Mouse (Mus musculus) B cell, adult (primary cell): Measurements from ENCODE around the gene Fbxw13. TPM values are rescaled to one million over a fixed set of nuclear protein-coding genes. Genes with fewer than 3 reads are reported as not detected.

ENCODE experiments used
- total RNA-seq: library from RNA; stranded (reverse); gene quantifications from 4 replicates; pipeline ENCODE4 v1.2.4, GENCODE M21; 2023; ENCODE audit not compliant: inconsistent age

Fbxw13 gene
- 0.39 TPM in 1 of 4 replicates, not detected in the others for total RNA-seq

GRCm38 (mm10) chr9:109195875-109196274 lies at the start of gene Fbxw13:
Gene Fbxw13, minus strand, starts transcription at chr9:109195975.

DNA sequence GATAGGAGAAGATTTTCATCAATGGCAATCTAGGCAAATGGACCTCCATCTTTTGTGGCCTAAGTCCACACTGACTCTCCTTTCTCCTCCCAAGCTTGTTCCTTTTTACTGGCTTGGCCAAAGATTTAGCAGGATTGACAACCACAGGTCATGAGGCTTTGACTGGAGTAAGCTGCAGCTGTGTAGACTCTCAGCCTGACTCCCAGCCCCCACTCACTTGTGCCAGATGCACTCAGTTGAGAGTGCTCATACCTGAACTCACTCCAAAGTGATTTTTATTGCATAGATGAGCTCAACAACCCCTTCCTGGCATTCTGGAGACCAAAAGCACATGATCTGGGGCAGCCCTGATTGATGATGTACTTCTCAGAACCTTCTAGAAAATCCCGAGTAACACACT lies 38.9 kb upstream of the Fbxw13 start, which contains the start of gene Fbxw20:
Fbxw20 (minus strand) TSS at position 101 of the 400 bp plus-strand sequence.

GRCm38 (mm10) chr9:109161941-109162340 lies 33.8 kb downstream of the Fbxw13 start, which contains the start of gene Fbxw21:
Gene Fbxw21, minus strand, starts transcription at chr9:109162041.

Other genes starting within 250 kb of the Fbxw13 start
- gene Col7a1, start 242.4 kb downstream of the Fbxw13 start, total RNA-seq, result 2.9 to 7.1 TPM (median 4.6 TPM) in 4 replicates
- gene Ucn2, start 210.0 kb downstream of the Fbxw13 start, total RNA-seq, result 0.45 to 0.74 TPM (median 0.64 TPM) in 3 of 4 replicates, not detected in the other
- gene Pfkfb4, start 204.2 kb downstream of the Fbxw13 start, total RNA-seq, result 26.1 to 36.7 TPM (median 28.4 TPM) in 4 replicates
- 1,721 to 2,235 TPM (median 1,997 TPM) in 4 replicates for gene Shisa5, start 157.4 kb downstream of the Fbxw13 start, total RNA-seq
- gene Trex1, start 136.2 kb downstream of the Fbxw13 start, total RNA-seq, result 9.9 to 16.9 TPM (median 14.7 TPM) in 4 replicates
- gene Atrip, start 121.9 kb downstream of the Fbxw13 start, total RNA-seq, result 32.4 to 38.0 TPM (median 36.4 TPM) in 4 replicates
- gene Ccdc51, start 113.5 kb downstream of the Fbxw13 start, total RNA-seq, result 7.4 to 10.1 TPM (median 9.6 TPM) in 4 replicates
- 302 to 333 TPM (median 324 TPM) in 4 replicates for gene Tma7, start 113.4 kb downstream of the Fbxw13 start, total RNA-seq
- 0.24 to 0.51 TPM (median 0.28 TPM) in 4 replicates for gene Plxnb1, start 100.6 kb downstream of the Fbxw13 start, total RNA-seq
- not detected in 4 replicates for gene Fbxw21, start 33.9 kb downstream of the Fbxw13 start, total RNA-seq
- not detected in 4 replicates for gene Fbxw20, start 38.8 kb upstream of the Fbxw13 start, total RNA-seq
- not detected in 4 replicates for gene Fbxw14, start 91.7 kb upstream of the Fbxw13 start, total RNA-seq
- gene Fbxw28, start 143.7 kb upstream of the Fbxw13 start, total RNA-seq, result not detected in 4 replicates
- not detected in 4 replicates for gene Fbxw22, start 208.3 kb upstream of the Fbxw13 start, total RNA-seq